Mouse (Mus musculus) intestine, embryonic 15.5 days (tissue): Measurements from ENCODE around the gene Il1rl2. TPM values are rescaled to one million over a fixed set of nuclear protein-coding genes. Genes with fewer than 3 reads are reported as not detected.

Source experiments
- ATAC-seq: fragments of 200-750 bp; cut with Nextera tagmentation; 2 replicates; pipeline ENCODE4 v1.8.0; 2017; ENCODE audit warnings: moderate TSS enrichment, moderate library complexity
- H3K27ac ChIP-seq: fragments of 300-500 bp; sonication (generic); 2 replicates; pipeline ENCODE4 v1.5.1; 2015; ENCODE audit warnings: mild to moderate bottlenecking, inconsistent platforms
- H3K27me3 ChIP-seq: fragments of 300-500 bp; sonication (generic); replicated peaks from 2 replicates; pipeline ENCODE4 v1.6.1; 2015; ENCODE audit warnings: inconsistent platforms
- H3K36me3 ChIP-seq: fragments of 300-500 bp; sonication (generic); 2 replicates; pipeline ENCODE4 v1.6.1; 2015; ENCODE audit warnings: inconsistent platforms
- H3K4me1 ChIP-seq: fragments of 300-500 bp; sonication (generic); replicated peaks from 2 replicates; pipeline ENCODE4 v1.6.1; 2015; ENCODE audit warnings: inconsistent platforms
- H3K4me2 ChIP-seq: fragments of 300-500 bp; sonication (generic); replicated peaks from 2 replicates; pipeline ENCODE4 v1.6.1; 2015; ENCODE audit warnings: mild to moderate bottlenecking, inconsistent platforms
- H3K4me3 ChIP-seq: fragments of 300-500 bp; sonication (generic); replicated peaks from 2 replicates; pipeline ENCODE4 v1.5.1; 2015; ENCODE audit warnings: inconsistent platforms
- H3K9ac ChIP-seq: fragments of 300-500 bp; sonication (generic); 2 replicates; pipeline ENCODE4 v1.6.1; 2015; ENCODE audit warnings: inconsistent platforms
- H3K9me3 ChIP-seq: fragments of 300-500 bp; sonication (generic); 2 replicates; pipeline ENCODE4 v1.6.1; 2016; ENCODE audit warnings: inconsistent platforms
- WGBS: fragments of 180-500 bp; shearing (Covaris S2); methylation state at CpG from one replicate; pipeline ENCODE4 v1.1.7; 2015; 5-methylcytosine and 5-hydroxymethylcytosine counted together
- polyA plus RNA-seq: library from polyadenylated mRNA; unstranded; fragments of >200 nt; fragmentation: Nextera tagmentation; extraction: Ambion mirVana; gene quantifications from 2 replicates; pipeline ENCODE4 v1.2.1, GENCODE M21; 2015

Gene Il1rl2
- 4.9 and 5.3 TPM in 2 replicates for polyA plus RNA-seq

- H3K27ac ChIP-seq: no peak within 1 kb of the TSS
Observed at GRCm38 (mm10) chr1:40324457-40324856, at the start of gene Il1rl2. TSS of gene Il1rl2 (plus strand) at chr1:40324610.

GRCm38 (mm10) chr1:40275285-40276013 lies 49.0 kb upstream of the Il1rl2 start:
- no peaks in the 10 kb centered on the region for H3K36me3 ChIP-seq
- 60% methylated on average over 10 of the region's 10 CpGs for WGBS
- no peaks in the 10 kb centered on the region for H3K27me3 ChIP-seq
- no peaks in the 10 kb centered on the region for H3K4me1 ChIP-seq
- no peak overlapping the region for H3K9ac ChIP-seq
- no peak overlapping the region for H3K27ac ChIP-seq
- no peaks in the 10 kb centered on the region for H3K9me3 ChIP-seq
- H3K4me3 ChIP-seq: no peak overlapping the region
- no peak overlapping the region for H3K4me2 ChIP-seq
- no peak for ATAC-seq

More at GRCm38 (mm10) chr1:40324457-40324856, at the start of gene Il1rl2:
- peak within 1 kb of the TSS; percentile 89 for H3K4me2 ChIP-seq
- H3K9ac ChIP-seq: peak within 1 kb of the TSS; percentile 40; the same call in 1 of the 2 replicates
- peak within 1 kb of the TSS; percentile 43 for H3K4me3 ChIP-seq
- H3K27me3 ChIP-seq: 0 out of 2 replicates have a peak, but pooled peaks cover 6% of the 10 kb centered on the region
- ATAC-seq: peak; percentile 31; the same call in 1 of the 2 replicates
- 35% methylated on average over 6 of the region's 6 CpGs for WGBS
- H3K9me3 ChIP-seq: no peaks in the 10 kb centered on the region
- no peaks in the 10 kb centered on the region for H3K36me3 ChIP-seq
- H3K4me1 ChIP-seq: peaks cover 7% of the 10 kb centered on the region; the same call in 1 of the 2 replicates

- Histone ChIP-seq H3K27ac (no peak overlapping the region), H3K27me3 (no peaks in the 10 kb centered on the region), H3K4me1 (no peaks in the 10 kb centered on the region), H3K36me3 (no peaks in the 10 kb centered on the region), H3K9ac (no peak overlapping the region), H3K4me3 (no peak overlapping the region), H3K9me3 (no peaks in the 10 kb centered on the region), H3K4me2 (no peak overlapping the region)
- no peak for ATAC-seq
- 68% methylated on average over 4 of the region's 4 CpGs for WGBS
Observed at GRCm38 (mm10) chr1:40277944-40278343, 46.5 kb upstream of the Il1rl2 start.

GRCm38 (mm10) chr1:40278720-40279119 lies 45.7 kb upstream of the Il1rl2 start:
- H3K27me3 ChIP-seq: no peaks in the 10 kb centered on the region
- H3K9me3 ChIP-seq: no peaks in the 10 kb centered on the region
- no peak for ATAC-seq
- H3K4me2 ChIP-seq: no peak overlapping the region
- H3K36me3 ChIP-seq: no peaks in the 10 kb centered on the region
- no peak overlapping the region for H3K9ac ChIP-seq
- H3K4me3 ChIP-seq: no peak overlapping the region
- H3K27ac ChIP-seq: no peak overlapping the region
- no peaks in the 10 kb centered on the region for H3K4me1 ChIP-seq
- WGBS: 85% methylated on average over 2 of the region's 2 CpGs

GRCm38 (mm10) chr1:40279182-40279743 lies 45.1 kb upstream of the Il1rl2 start:
- Histone ChIP-seq H3K36me3 (no peaks in the 10 kb centered on the region), H3K9ac (no peak overlapping the region), H3K4me3 (no peak overlapping the region), H3K4me2 (no peak overlapping the region), H3K9me3 (no peaks in the 10 kb centered on the region), H3K27ac (no peak overlapping the region), H3K4me1 (no peaks in the 10 kb centered on the region), H3K27me3 (no peaks in the 10 kb centered on the region)
- 63% methylated on average over 11 of the region's 11 CpGs for WGBS
- peak; percentile 77 for ATAC-seq

- Histone ChIP-seq H3K36me3 (no peaks in the 10 kb centered on the region), H3K4me1 (no peaks in the 10 kb centered on the region), H3K27ac (no peak overlapping the region), H3K27me3 (no peaks in the 10 kb centered on the region), H3K4me2 (no peak overlapping the region), H3K9ac (no peak overlapping the region), H3K9me3 (no peaks in the 10 kb centered on the region), H3K4me3 (no peak overlapping the region)
- WGBS: 86% methylated on average over 4 of the region's 4 CpGs
- no peak for ATAC-seq
Observed at GRCm38 (mm10) chr1:40281950-40282349, 42.5 kb upstream of the Il1rl2 start.

GRCm38 (mm10) chr1:40282394-40282793 lies 42.0 kb upstream of the Il1rl2 start:
- no peaks in the 10 kb centered on the region for H3K4me1 ChIP-seq
- WGBS: 81% methylated on average over 3 of the region's 3 CpGs
- H3K9ac ChIP-seq: no peak overlapping the region
- no peak overlapping the region for H3K4me3 ChIP-seq
- no peak for ATAC-seq
- H3K27ac ChIP-seq: no peak overlapping the region
- H3K27me3 ChIP-seq: no peaks in the 10 kb centered on the region
- H3K9me3 ChIP-seq: no peaks in the 10 kb centered on the region
- H3K36me3 ChIP-seq: no peaks in the 10 kb centered on the region
- no peak overlapping the region for H3K4me2 ChIP-seq

- no peak for ATAC-seq
- no peaks in the 10 kb centered on the region for H3K27me3 ChIP-seq
- no peaks in the 10 kb centered on the region for H3K36me3 ChIP-seq
- H3K9ac ChIP-seq: no peak overlapping the region
- H3K4me1 ChIP-seq: 0 out of 2 replicates have a peak, but pooled peaks cover 3% of the 10 kb centered on the region
- no peak overlapping the region for H3K4me2 ChIP-seq
- H3K9me3 ChIP-seq: no peaks in the 10 kb centered on the region
- H3K4me3 ChIP-seq: no peak overlapping the region
- no peak overlapping the region for H3K27ac ChIP-seq
- WGBS: 68% methylated on average over 5 of the region's 5 CpGs
Observed at GRCm38 (mm10) chr1:40283995-40284394, 40.4 kb upstream of the Il1rl2 start.

- Histone ChIP-seq H3K4me3 (no peak overlapping the region), H3K27me3 (no peaks in the 10 kb centered on the region), H3K27ac (no peak overlapping the region), H3K4me2 (no peak overlapping the region), H3K9me3 (no peaks in the 10 kb centered on the region), H3K4me1 (0 out of 2 replicates have a peak, but pooled peaks cover 3% of the 10 kb centered on the region), H3K9ac (no peak overlapping the region), H3K36me3 (no peaks in the 10 kb centered on the region)
- WGBS: 76% methylated on average over 12 of the region's 12 CpGs
- ATAC-seq: no peak
Observed at GRCm38 (mm10) chr1:40290489-40291255, 33.7 kb upstream of the Il1rl2 start.

- no peak overlapping the region for H3K4me3 ChIP-seq
- ATAC-seq: no peak
- WGBS: 91% methylated on average over 2 of the region's 2 CpGs
- no peaks in the 10 kb centered on the region for H3K36me3 ChIP-seq
- H3K4me1 ChIP-seq: 0 out of 2 replicates have a peak, but pooled peaks cover 3% of the 10 kb centered on the region
- H3K27me3 ChIP-seq: no peaks in the 10 kb centered on the region
- H3K4me2 ChIP-seq: no peak overlapping the region
- no peak overlapping the region for H3K9ac ChIP-seq
- no peaks in the 10 kb centered on the region for H3K9me3 ChIP-seq
- H3K27ac ChIP-seq: no peak overlapping the region
Observed at GRCm38 (mm10) chr1:40292231-40292630, 32.2 kb upstream of the Il1rl2 start.

- Histone ChIP-seq H3K4me1 (no peaks in the 10 kb centered on the region), H3K27me3 (no peaks in the 10 kb centered on the region), H3K9me3 (no peaks in the 10 kb centered on the region), H3K4me3 (no peak overlapping the region), H3K4me2 (no peak overlapping the region), H3K9ac (no peak overlapping the region), H3K36me3 (no peaks in the 10 kb centered on the region), H3K27ac (no peak overlapping the region)
- WGBS: 94% methylated on average over 7 of the region's 7 CpGs
- ATAC-seq: no peak
Observed at GRCm38 (mm10) chr1:40293891-40294290, 30.5 kb upstream of the Il1rl2 start.

GRCm38 (mm10) chr1:40294824-40295223 lies 29.6 kb upstream of the Il1rl2 start:
- no peak for ATAC-seq
- H3K27me3 ChIP-seq: no peaks in the 10 kb centered on the region
- H3K4me3 ChIP-seq: no peak overlapping the region
- WGBS: 79% methylated on average over 9 of the region's 9 CpGs
- H3K4me1 ChIP-seq: no peaks in the 10 kb centered on the region
- no peak overlapping the region for H3K4me2 ChIP-seq
- H3K9ac ChIP-seq: no peak overlapping the region
- no peaks in the 10 kb centered on the region for H3K36me3 ChIP-seq
- no peak overlapping the region for H3K27ac ChIP-seq
- H3K9me3 ChIP-seq: no peaks in the 10 kb centered on the region
